Mouse (Mus musculus) B cell, adult 2 months (primary cell): ENCODE data around the gene Trim11.

ENCODE experiments used
- DNase-seq, 2 experiments: peaks; one replicate each; pipeline ENCODE4 v3.0.0; 2022

Trim11 gene

GRCm38 (mm10) chr11:58957226-58957914 lies 20.5 kb upstream of the Trim11 start:
- DNase-seq = no peak

DNA sequence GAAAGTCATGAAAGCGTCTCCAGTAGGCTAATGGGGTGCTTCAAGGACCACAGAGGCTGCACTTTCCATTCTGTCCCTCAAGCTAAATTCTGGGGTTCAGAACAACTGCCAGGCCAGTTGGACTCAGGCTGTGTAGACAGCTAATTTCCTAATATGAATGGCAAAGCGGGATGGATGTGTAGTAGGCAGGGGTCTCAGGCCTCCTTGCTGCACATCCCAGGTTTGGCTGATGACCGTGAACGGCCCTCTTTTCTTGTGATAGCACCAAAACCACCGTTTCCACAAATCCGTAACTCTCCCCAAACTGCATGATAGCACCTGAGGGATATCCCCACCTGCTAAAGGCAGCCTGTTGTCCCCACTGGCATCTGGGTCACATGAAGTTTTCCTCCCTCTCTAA lies 19.4 kb upstream of the Trim11 start:
- no peak for DNase-seq

GRCm38 (mm10) chr11:58959186-58959825 lies 18.6 kb upstream of the Trim11 start:
- no peak for DNase-seq

DNA sequence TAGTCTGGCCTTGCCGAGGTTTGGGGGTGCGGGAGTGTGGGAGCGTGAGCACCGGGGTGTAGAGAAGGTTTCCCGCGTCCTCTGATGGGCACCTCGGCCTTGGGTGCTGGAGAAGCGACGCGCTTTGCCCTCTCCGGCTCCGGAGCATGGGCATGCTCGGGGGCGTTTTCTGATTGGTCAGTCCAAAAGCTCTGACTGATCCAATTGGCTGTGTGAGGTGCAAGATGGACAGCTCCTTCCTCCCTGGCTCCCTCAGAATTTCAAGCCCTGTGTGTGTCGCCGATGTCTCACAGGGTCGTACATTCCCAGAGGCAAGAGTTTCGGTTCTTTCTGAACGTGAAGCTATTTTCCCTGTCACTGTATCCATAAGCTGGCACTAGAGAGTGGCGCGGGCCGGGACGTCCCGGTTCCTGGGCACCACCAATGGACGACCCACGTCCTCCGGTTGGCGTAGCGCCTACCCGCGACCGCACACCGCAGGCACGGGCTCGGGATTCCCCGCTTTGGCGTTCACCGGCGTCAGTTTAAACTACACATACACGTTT lies 17.9 kb upstream of the Trim11 start:
- DNase-seq = peak; percentile 90 to 91

DNA sequence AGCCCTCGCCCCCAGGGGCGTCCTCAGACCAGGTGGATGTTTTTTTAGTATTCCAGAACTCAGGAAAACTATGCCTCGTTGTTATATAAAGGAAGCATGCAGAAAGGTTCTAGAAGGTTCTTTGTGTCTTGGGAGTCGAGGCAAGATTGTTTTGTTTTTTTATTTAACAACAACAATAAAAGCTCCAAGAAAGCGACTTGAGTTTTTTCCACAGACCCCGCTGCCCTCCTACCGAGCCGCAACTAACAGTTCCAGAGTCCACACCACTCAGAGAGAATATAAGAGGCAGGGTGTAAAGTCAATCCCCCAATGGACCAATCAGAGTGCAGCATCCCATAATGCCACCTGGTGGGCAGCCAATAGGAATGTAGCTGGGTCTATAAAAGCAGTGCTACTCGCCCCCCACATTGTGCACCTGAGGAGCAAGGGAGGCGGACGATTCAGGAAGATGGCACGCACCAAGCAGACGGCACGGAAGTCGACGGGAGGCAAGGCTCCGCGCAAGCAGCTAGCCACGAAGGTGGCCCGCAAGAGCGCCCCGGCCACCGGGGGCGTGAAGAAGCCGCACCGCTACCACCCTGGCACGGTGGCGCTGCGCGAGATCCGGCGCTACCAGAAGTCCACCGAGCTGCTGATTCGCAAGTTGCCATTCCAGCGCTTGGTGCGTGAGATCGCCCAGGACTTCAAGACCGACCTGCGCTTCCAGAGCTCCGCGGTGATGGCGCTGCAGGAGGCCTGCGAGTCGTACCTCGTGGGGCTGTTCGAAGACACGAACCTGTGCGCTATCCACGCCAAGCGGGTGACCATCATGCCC lies 16.3 kb upstream of the Trim11 start:
- no peak for DNase-seq

DNA sequence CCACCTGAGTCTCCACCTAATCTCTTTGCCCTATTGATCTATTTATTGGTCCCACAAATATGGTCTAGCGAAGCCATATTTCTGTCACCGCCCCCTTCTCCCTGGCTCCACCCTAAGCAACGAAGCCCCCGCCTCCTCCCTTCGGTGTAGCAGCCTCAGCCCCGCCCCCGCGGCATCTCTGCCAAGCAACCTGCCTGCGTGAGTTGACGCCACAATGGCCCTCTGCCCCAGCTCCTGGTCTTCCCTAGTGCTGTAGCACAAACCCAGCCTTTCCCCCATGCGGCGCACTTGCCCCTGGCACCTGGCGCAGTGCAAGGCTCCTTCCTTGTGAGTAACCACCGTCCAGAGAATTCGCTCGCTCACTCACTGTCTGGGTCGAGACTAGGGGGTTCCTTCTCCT lies 14.3 kb upstream of the Trim11 start:
- peak; percentile 57 to 60 for DNase-seq

- no peak for DNase-seq
These were observed 13.7 kb upstream of the Trim11 start for GRCm38 (mm10) chr11:58964216-58964615.

DNA sequence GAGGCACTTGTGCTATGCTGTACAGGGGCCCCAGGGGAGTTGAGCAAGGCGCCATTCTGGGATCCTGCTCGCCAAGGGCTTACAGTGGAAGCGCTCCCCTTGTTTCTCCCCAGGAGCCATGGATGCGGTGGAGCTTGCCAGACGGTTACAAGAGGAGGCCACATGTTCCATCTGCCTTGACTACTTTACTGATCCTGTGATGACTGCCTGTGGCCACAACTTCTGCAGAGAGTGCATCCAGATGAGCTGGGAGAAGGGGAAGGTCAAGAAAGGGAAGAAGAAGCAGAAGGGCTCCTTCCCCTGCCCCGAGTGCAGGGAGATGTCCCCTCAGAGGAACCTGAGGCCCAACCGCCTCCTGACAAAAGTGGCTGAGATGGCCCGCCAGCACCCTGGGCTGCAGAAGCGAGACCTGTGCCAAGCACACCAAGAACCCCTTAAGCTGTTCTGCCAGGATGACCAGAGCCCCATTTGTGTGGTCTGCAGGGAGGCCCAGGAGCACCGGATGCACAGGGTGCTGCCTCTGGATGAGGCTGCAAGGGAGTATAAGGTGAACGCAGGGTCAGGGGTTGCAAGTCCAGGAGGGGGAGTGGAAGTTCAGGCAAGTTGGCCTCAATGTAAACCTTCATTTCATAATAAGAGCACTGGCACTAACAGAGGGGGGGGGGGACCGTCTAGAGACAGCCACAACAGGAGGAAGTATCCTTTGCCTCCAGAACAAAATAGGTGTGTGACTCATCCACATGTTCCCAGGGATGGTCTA lies 12.7 kb upstream of the Trim11 start:
- DNase-seq = no peak

- peak; percentile 74 to 79 for DNase-seq
These were observed 10.5 kb upstream of the Trim11 start for GRCm38 (mm10) chr11:58967346-58967745.

- DNase-seq = no peak
These were observed 9.3 kb upstream of the Trim11 start for GRCm38 (mm10) chr11:58968551-58968950.

GRCm38 (mm10) chr11:58969027-58969426 lies 8.9 kb upstream of the Trim11 start:
- DNase-seq = no peak

- no peak for DNase-seq
These were observed 8.2 kb upstream of the Trim11 start for GRCm38 (mm10) chr11:58969659-58970058.

DNA sequence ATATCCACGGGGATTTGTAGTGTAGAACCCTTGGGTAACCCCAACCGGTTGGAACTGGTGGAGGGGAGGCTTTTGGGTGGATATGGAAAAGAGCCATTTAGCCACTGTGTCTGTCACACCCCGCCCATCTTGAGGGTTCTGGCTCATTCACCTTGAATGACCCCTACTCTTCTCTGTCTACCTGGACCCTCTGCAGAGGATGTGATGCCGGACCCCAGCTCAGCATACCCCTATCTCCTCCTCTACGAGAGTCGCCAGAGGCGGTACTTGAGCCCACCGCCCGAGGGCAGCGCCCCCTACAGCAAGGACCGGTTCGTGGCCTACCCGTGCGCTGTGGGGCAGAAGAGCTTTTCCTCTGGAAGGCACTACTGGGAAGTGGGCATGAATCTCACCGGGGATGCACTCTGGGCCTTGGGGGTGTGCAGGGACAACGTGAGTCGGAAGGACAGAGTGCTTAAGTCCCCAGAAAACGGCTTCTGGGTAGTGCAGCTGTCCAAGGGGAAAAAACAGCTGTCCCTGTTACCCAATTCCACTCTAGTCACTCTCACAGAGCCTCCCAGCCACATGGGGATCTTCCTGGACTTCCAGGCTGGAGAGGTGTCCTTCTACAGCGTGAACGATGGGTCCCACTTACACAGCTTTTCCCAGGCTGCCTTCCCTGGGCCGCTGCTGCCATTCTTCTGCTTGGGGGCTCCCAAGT lies 6.9 kb upstream of the Trim11 start:
- DNase-seq = no peak

DNA sequence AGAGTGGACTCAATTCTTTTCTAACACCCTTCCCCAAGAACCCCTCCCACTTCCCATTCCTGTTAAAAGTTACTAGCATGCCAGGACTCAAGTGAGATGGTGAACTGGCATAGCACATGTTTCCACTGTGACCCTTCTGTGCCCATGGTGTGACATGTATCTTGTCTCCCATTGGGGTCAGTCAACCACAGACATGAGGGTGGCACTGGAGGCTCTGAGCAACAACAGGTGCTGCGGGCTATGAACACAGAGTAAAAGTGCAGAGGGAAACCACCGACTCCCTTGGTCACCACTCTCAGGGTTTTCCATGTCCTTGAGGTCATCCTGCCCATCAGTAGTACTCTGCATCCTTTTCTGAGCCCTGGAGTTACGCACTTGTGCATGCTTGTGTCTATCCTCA lies 6.1 kb upstream of the Trim11 start:
- DNase-seq = no peak

DNA sequence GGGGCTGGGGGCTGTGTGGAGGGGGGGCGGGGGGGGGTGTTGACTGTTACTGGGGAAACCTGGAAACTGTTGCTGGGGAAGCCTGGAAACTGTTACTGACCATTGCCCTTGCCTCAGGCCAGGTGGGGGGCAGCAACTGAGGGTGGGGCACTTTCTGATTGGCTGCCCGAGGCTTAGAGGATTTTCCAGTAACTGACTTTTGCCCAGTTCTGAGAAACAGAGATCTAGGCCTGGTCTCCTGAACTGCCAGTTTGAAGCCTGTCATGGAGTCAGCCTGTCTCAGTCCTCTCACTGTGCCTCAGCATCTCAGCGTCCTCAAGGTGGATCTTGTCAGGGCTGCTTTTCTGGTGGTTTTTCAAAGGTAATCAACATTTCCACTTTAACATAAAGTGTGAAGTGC lies 3.5 kb upstream of the Trim11 start:
- DNase-seq = no peak

GRCm38 (mm10) chr11:58977150-58977549 lies 743 bp upstream of the Trim11 start:
- DNase-seq = peak; percentile 50

GRCm38 (mm10) chr11:58977607-58978026 lies 276 bp upstream of the Trim11 start:
- DNase-seq = no peak

DNA sequence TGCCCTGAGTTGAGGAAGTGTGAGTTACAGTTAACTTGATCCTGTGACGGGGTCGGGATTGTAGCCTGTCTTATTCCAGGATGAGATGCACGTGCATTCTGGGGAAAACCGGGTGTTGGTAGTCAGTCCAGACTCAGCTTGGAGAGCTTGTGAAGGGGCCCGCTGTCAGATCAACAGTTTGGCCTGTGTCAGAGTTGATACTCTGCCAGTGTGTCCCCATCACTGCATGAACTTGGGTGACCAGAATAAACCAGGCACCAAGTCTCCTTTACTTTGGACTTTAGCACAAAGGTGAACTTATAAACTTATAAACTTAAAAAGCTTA lies 775 bp downstream of the Trim11 start:
- no peak for DNase-seq

GRCm38 (mm10) chr11:58979183-58979582 lies 1.3 kb downstream of the Trim11 start:
- DNase-seq = no peak

- DNase-seq = no peak
These were observed 1.8 kb downstream of the Trim11 start for GRCm38 (mm10) chr11:58979661-58980060.

GRCm38 (mm10) chr11:58980381-58980990 lies 2.6 kb downstream of the Trim11 start:
- no peak for DNase-seq
